Mouse (Mus musculus) ES-E14 (cell line): ENCODE measurements around the gene Trub1. TPM values are rescaled to one million over a fixed set of nuclear protein-coding genes. Genes with fewer than 3 reads are reported as not detected.

Experiments used
- DNase-seq: peaks from one replicate; pipeline ENCODE4 v3.0.0-alpha.2; 2013; ENCODE audit warnings: low read depth, low spot score
- H3K27ac ChIP-seq: 2 replicates; pipeline ENCODE4 v1.5.1; 2012; ENCODE audit warnings: low read depth, mild to moderate bottlenecking, low read length, moderate library complexity, mixed read lengths; ENCODE audit not compliant: poor library complexity, insufficient read depth, severe bottlenecking
- H3K36me3 ChIP-seq: 2 replicates; pipeline ENCODE4 v1.6.1; 2012; ENCODE audit warnings: mild to moderate bottlenecking, low read length, moderate library complexity, mixed read lengths; ENCODE audit not compliant: control insufficient read depth, poor library complexity, insufficient read depth, severe bottlenecking
- H3K4me1 ChIP-seq, 2 experiments: fragments of 150-350 bp in 1 of 2; sonication (generic) in 1 of 2; 2 replicates each; pipeline ENCODE4 v1.6.1; 2012; ENCODE audit warnings: low read length in 2 of 2, mild to moderate bottlenecking in 1 of 2, mixed read lengths in 1 of 2; ENCODE audit not compliant: control insufficient read depth in 2 of 2, insufficient read depth in 2 of 2, poor library complexity in 1 of 2
- H3K4me3 ChIP-seq, 2 experiments: fragments of 150-350 bp in 1 of 2; sonication (generic) in 1 of 2; 2 replicates each; pipeline ENCODE4 v1.5.1; 2012; ENCODE audit warnings: low read length in 2 of 2, low read depth in 1 of 2, mild to moderate bottlenecking in 1 of 2, mixed read lengths in 1 of 2; ENCODE audit not compliant: insufficient read depth in 1 of 2, poor library complexity in 1 of 2, severe bottlenecking in 1 of 2
- H3K9ac ChIP-seq: 2 replicates; pipeline ENCODE4 v1.6.1; 2012; ENCODE audit warnings: low read depth, mild to moderate bottlenecking, low read length, mixed read lengths; ENCODE audit not compliant: poor library complexity, insufficient read depth, severe bottlenecking
- H3K9me3 ChIP-seq: fragments of 150-350 bp; sonication (generic); 2 replicates; pipeline ENCODE4 v1.6.1; 2012; ENCODE audit warnings: low read depth, mild to moderate bottlenecking, low read length; ENCODE audit not compliant: control insufficient read depth, insufficient read depth
- CHD2 ChIP-seq: IDR thresholded peaks from 2 replicates; pipeline ENCODE4 v1.6.1; 2014; ENCODE audit warnings: mild to moderate bottlenecking, low read depth, low read length, inconsistent platforms
- HCFC1 ChIP-seq: IDR thresholded peaks from 2 replicates; pipeline ENCODE4 v1.6.1; 2012; ENCODE audit warnings: low read length, inconsistent platforms, borderline replicate concordance; ENCODE audit not compliant: insufficient read depth
- MAFK ChIP-seq: IDR thresholded peaks from 2 replicates; pipeline ENCODE4 v1.6.1; 2014; ENCODE audit warnings: mild to moderate bottlenecking, low read depth, low read length, inconsistent platforms; ENCODE audit not compliant: insufficient read depth
- ZC3H11A ChIP-seq: IDR thresholded peaks from 2 replicates; pipeline ENCODE4 v1.6.1; 2012; ENCODE audit warnings: low read depth, mild to moderate bottlenecking, inconsistent platforms, low read length, borderline replicate concordance
- ZNF384 ChIP-seq: IDR thresholded peaks from 2 replicates; pipeline ENCODE4 v1.6.1; 2012; ENCODE audit warnings: low read depth, low read length, inconsistent platforms
- in situ Hi-C, 2 experiments: fragments of 600-800 bp; cut with MboI; formaldehyde crosslinking; loops; one replicate each; pipeline ENCODE4 v1.15.1; 2025; ENCODE audit warnings: low sequenced_read_pairs in 2 of 2, inconsistent platforms in 1 of 2; ENCODE audit not compliant: unreplicated experiment in 2 of 2
- total RNA-seq: library from RNA; depleted of rRNA; stranded (reverse); fragments of 300-350 nt; gene quantifications from 2 replicates; pipeline ENCODE4 v1.2.3, GENCODE M21; 2012

Gene Trub1
- total RNA-seq, 1 experiment: 12.5 TPM

GRCm38 (mm10) chr19:57503144-57503543 lies 50.4 kb downstream of the Trub1 start:
- no peaks in the 10 kb centered on the region for H3K36me3 ChIP-seq
- in situ Hi-C loops: no loop called here
- TF ChIP-seq MAFK: no peak
- no peaks in the 10 kb centered on the region for H3K9me3 ChIP-seq
- no peak overlapping the region for H3K9ac ChIP-seq
- DNase-seq: no peak
- no peaks in the 10 kb centered on the region for H3K4me1 ChIP-seq
- no peak overlapping the region for H3K4me3 ChIP-seq
- H3K27ac ChIP-seq: no peak overlapping the region

- H3K9me3 ChIP-seq: no peaks in the 10 kb centered on the region
- DNase-seq: no peak
- no peaks in the 10 kb centered on the region for H3K36me3 ChIP-seq
- H3K4me1 ChIP-seq: no peaks in the 10 kb centered on the region
- H3K4me3 ChIP-seq: no peak overlapping the region
- TF ChIP-seq ZNF384: no peak
- no peak overlapping the region for H3K27ac ChIP-seq
- in situ Hi-C loops: no loop called here
- no peak overlapping the region for H3K9ac ChIP-seq
These were observed 52.6 kb downstream of the Trub1 start for GRCm38 (mm10) chr19:57505048-57505932.

- in situ Hi-C loops: no loop called here
- no peak overlapping the region for H3K4me3 ChIP-seq
- no peak for DNase-seq
- no peak for TF ChIP-seq ZNF384
- no peak for TF ChIP-seq HCFC1
- TF ChIP-seq CHD2: no peak
- H3K36me3 ChIP-seq: no peaks in the 10 kb centered on the region
- no peaks in the 10 kb centered on the region for H3K9me3 ChIP-seq
- H3K27ac ChIP-seq: no peak overlapping the region
- H3K4me1 ChIP-seq: no peaks in the 10 kb centered on the region
- H3K9ac ChIP-seq: no peak overlapping the region
These were observed 53.9 kb downstream of the Trub1 start for GRCm38 (mm10) chr19:57506591-57506990.

- no peak for DNase-seq
- in situ Hi-C loops: no loop called here
- Histone ChIP-seq H3K36me3 (no peaks in the 10 kb centered on the region), H3K9ac (no peak overlapping the region), H3K4me3 (no peak overlapping the region), H3K4me1 (no peaks in the 10 kb centered on the region), H3K9me3 (no peaks in the 10 kb centered on the region), H3K27ac (no peak overlapping the region)
- no peak for TF ChIP-seq HCFC1
- TF ChIP-seq CHD2: no peak
- no peak for TF ChIP-seq MAFK
- no peak for TF ChIP-seq ZNF384
- TF ChIP-seq ZC3H11A: no peak
These were observed 55.6 kb downstream of the Trub1 start for GRCm38 (mm10) chr19:57508261-57508788.

GRCm38 (mm10) chr19:57509758-57510319 lies 57.1 kb downstream of the Trub1 start:
- no peaks in the 10 kb centered on the region for H3K4me1 ChIP-seq
- in situ Hi-C loops: no loop called here
- TF ChIP-seq ZNF384 (no peak), CHD2 (no peak), MAFK (no peak), ZC3H11A (no peak), HCFC1 (no peak)
- no peaks in the 10 kb centered on the region for H3K9me3 ChIP-seq
- no peak overlapping the region for H3K9ac ChIP-seq
- no peak overlapping the region for H3K27ac ChIP-seq
- H3K36me3 ChIP-seq: no peaks in the 10 kb centered on the region
- DNase-seq: no peak
- no peak overlapping the region for H3K4me3 ChIP-seq
